Mouse (Mus musculus): Measurements from ENCODE around the gene Pus7.

The Pus7 gene

GRCm38 (mm10) chr5:23782931-23783877 is at the start of gene Pus7:
TSS of gene Pus7 (minus strand) at chr5:23783711.
- peak; percentile 88 for ATAC-seq (ENCODE audit: low TSS enrichment)

GRCm38 (mm10) chr5:23830897-23831752 is 47.6 kb upstream of the Pus7 start:
- ATAC-seq (ENCODE audit: low TSS enrichment), result peak; percentile 50

GRCm38 (mm10) chr5:23826321-23827004 is 43.0 kb upstream of the Pus7 start:
- ATAC-seq (ENCODE audit: low TSS enrichment), result peak; percentile 77

GRCm38 (mm10) chr5:23824171-23824733 is 40.7 kb upstream of the Pus7 start:
- ATAC-seq (ENCODE audit: low TSS enrichment), result no peak

GRCm38 (mm10) chr5:23822306-23822705 is 38.8 kb upstream of the Pus7 start:
- ATAC-seq (ENCODE audit: low TSS enrichment), result peak; percentile 81

GRCm38 (mm10) chr5:23816681-23817080 is 33.2 kb upstream of the Pus7 start:
- no peak for ATAC-seq (ENCODE audit: low TSS enrichment)

- ATAC-seq (ENCODE audit: low TSS enrichment), result no peak
Measured at GRCm38 (mm10) chr5:23814841-23815240, 31.3 kb upstream of the Pus7 start.

- ATAC-seq (ENCODE audit: low TSS enrichment), result no peak
Measured at GRCm38 (mm10) chr5:23792726-23793125, 9.2 kb upstream of the Pus7 start.

GRCm38 (mm10) chr5:23789078-23789612 is 5.6 kb upstream of the Pus7 start:
- ATAC-seq (ENCODE audit: low TSS enrichment), result no peak

GRCm38 (mm10) chr5:23788390-23788830 is 4.9 kb upstream of the Pus7 start:
- no peak for ATAC-seq (ENCODE audit: low TSS enrichment)

GRCm38 (mm10) chr5:23787536-23788389 is 4.3 kb upstream of the Pus7 start, which contains the start of gene Rint1:
TSS of gene Rint1 (plus strand) at chr5:23787711.
- ATAC-seq (ENCODE audit: low TSS enrichment), result peak; percentile 82

- ATAC-seq (ENCODE audit: low TSS enrichment), result no peak
Measured at GRCm38 (mm10) chr5:23782051-23782810, 1.3 kb downstream of the Pus7 start.

- ATAC-seq (ENCODE audit: low TSS enrichment), result no peak
Measured at GRCm38 (mm10) chr5:23781172-23781571, 2.3 kb downstream of the Pus7 start.

- no peak for ATAC-seq (ENCODE audit: low TSS enrichment)
Measured at GRCm38 (mm10) chr5:23780516-23780915, 3.0 kb downstream of the Pus7 start.

- ATAC-seq (ENCODE audit: low TSS enrichment), result no peak
Measured at GRCm38 (mm10) chr5:23774186-23774585, 9.3 kb downstream of the Pus7 start.

GRCm38 (mm10) chr5:23771105-23771504 is 12.4 kb downstream of the Pus7 start:
- ATAC-seq (ENCODE audit: low TSS enrichment), result no peak

- ATAC-seq (ENCODE audit: low TSS enrichment), result peak; percentile 87
Measured at GRCm38 (mm10) chr5:23764557-23764956, 19.0 kb downstream of the Pus7 start.

- no peak for ATAC-seq (ENCODE audit: low TSS enrichment)
Measured at GRCm38 (mm10) chr5:23762531-23762930, 21.0 kb downstream of the Pus7 start.

- ATAC-seq (ENCODE audit: low TSS enrichment), result peak; percentile 53; the same call in 1 of the 2 replicates
Measured at GRCm38 (mm10) chr5:23758633-23759032, 24.9 kb downstream of the Pus7 start.
